Mouse (Mus musculus) embryo, embryonic 9.5 days (tissue): ENCODE data around the gene Furin.
A peak's percentile ranks its signal among the peaks of the same experiment; 100 is the strongest.

Experiments
- DNase-seq: peaks from one replicate; pipeline ENCODE4 v3.0.0-alpha.2; 2017; ENCODE audit errors: extremely low spot score

The Furin gene

GRCm38 (mm10) chr7:80427730-80428129 lies 22.5 kb upstream of the Furin start:
- DNase-seq = no peak

- DNase-seq = no peak
Measured at GRCm38 (mm10) chr7:80426363-80426762, 21.1 kb upstream of the Furin start.

- DNase-seq = no peak
Measured at GRCm38 (mm10) chr7:80424722-80425121, 19.5 kb upstream of the Furin start.

- DNase-seq = no peak
Measured at GRCm38 (mm10) chr7:80422759-80423480, 17.7 kb upstream of the Furin start.

- no peak for DNase-seq
Measured at GRCm38 (mm10) chr7:80421576-80421975, 16.3 kb upstream of the Furin start.

GRCm38 (mm10) chr7:80420586-80420985 lies 15.3 kb upstream of the Furin start:
- DNase-seq = no peak

GRCm38 (mm10) chr7:80419278-80419677 lies 14.0 kb upstream of the Furin start:
- no peak for DNase-seq

- no peak for DNase-seq
Measured at GRCm38 (mm10) chr7:80418036-80418435, 12.8 kb upstream of the Furin start.

GRCm38 (mm10) chr7:80417601-80418000 lies 12.4 kb upstream of the Furin start:
- DNase-seq = no peak

- no peak for DNase-seq
Measured at GRCm38 (mm10) chr7:80416969-80417368, 11.7 kb upstream of the Furin start.

GRCm38 (mm10) chr7:80414303-80414855 lies 9.1 kb upstream of the Furin start:
- no peak for DNase-seq

- no peak for DNase-seq
Measured at GRCm38 (mm10) chr7:80413512-80414302, 8.5 kb upstream of the Furin start.

- no peak for DNase-seq
Measured at GRCm38 (mm10) chr7:80412781-80413180, 7.5 kb upstream of the Furin start.

GRCm38 (mm10) chr7:80412279-80412678 lies 7.0 kb upstream of the Furin start:
- no peak for DNase-seq

- DNase-seq = no peak
Measured at GRCm38 (mm10) chr7:80410380-80410779, 5.1 kb upstream of the Furin start.

GRCm38 (mm10) chr7:80407712-80408111 lies 2.5 kb upstream of the Furin start:
- DNase-seq = no peak

GRCm38 (mm10) chr7:80406186-80406585 lies 950 bp upstream of the Furin start:
- DNase-seq = no peak

- no peak for DNase-seq
Measured at GRCm38 (mm10) chr7:80404101-80404894, 938 bp downstream of the Furin start.

GRCm38 (mm10) chr7:80403551-80403950 lies 1.7 kb downstream of the Furin start:
- DNase-seq = no peak

- peak; percentile 71 for DNase-seq
Measured at GRCm38 (mm10) chr7:80402651-80403321, 2.5 kb downstream of the Furin start.

- DNase-seq = peak; percentile 65
Measured at GRCm38 (mm10) chr7:80401860-80402641, 3.2 kb downstream of the Furin start.
